ENCODE assay signal across 23 mouse cellular contexts in the genomic region with DNA sequence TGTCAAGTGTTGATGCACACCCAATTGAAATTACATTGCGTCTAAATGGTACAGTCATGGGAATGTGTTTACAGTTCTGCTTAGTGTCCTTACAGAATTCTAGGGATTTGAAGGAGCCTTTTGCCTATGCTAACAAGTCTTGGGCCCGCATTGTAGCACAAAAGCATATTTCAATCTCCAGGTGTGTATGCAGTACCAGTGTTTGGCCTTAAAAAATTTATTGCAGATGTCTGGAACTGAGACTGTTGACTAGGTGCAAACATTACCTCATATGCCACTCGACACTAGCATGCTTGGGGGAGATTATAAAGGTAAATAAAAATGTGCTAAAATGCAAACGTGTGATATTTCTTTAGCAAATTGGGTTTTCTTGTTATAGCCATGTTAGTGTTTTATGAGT.
"Had no signal": no experiment of that assay in that cellular context is flagged by ENCODE, and none has a peak within 500 bp of the region (broad histone marks: within the 10 kb centered on the region; RNA-seq: fewer than 3 reads in every experiment).

No protein-coding gene starts in this region.

- H3K4me1 ChIP-seq: heart, embryonic 10.5 days; heart, embryonic 12.5 days; hindbrain, embryonic 10.5 days; hindbrain, embryonic 12.5 days; intestine, embryonic 15.5 days had no signal

- H3K4me2 ChIP-seq: heart, embryonic 12.5 days; hindbrain, embryonic 12.5 days; hindbrain, embryonic 14.5 days; intestine, embryonic 15.5 days had no signal

- H3K27ac ChIP-seq: gastrocnemius, adult 2 months; heart, embryonic 10.5 days; hindbrain, embryonic 10.5 days; hindbrain, embryonic 12.5 days; hindbrain, embryonic 14.5 days; intestine, embryonic 15.5 days; layer of hippocampus, adult 2 months; left cerebral cortex, adult 2 months had no signal

- ATAC-seq: hindbrain, embryonic 16.5 days; inflammation-experienced regulatory T-cells, adult 6 months; intestine, embryonic 15.5 days; intestine, postnatal 0 days had no signal

- H3K36me3 ChIP-seq: heart, embryonic 10.5 days; heart, embryonic 12.5 days; hindbrain, embryonic 10.5 days; hindbrain, embryonic 12.5 days; intestine, embryonic 15.5 days had no signal

- H3K9me3 ChIP-seq: heart, embryonic 10.5 days; heart, embryonic 12.5 days; hindbrain, embryonic 10.5 days; hindbrain, embryonic 12.5 days; intestine, embryonic 15.5 days had no signal

- H3K9ac ChIP-seq: heart, embryonic 12.5 days; hindbrain, embryonic 12.5 days; hindbrain, embryonic 14.5 days; intestine, embryonic 15.5 days had no signal

- H3K27me3 ChIP-seq: heart, embryonic 12.5 days; hindbrain, embryonic 12.5 days; intestine, embryonic 15.5 days had no signal

- H3K4me3 ChIP-seq: gastrocnemius, adult 2 months; heart, embryonic 10.5 days; heart, embryonic 12.5 days; hindbrain, embryonic 10.5 days; hindbrain, embryonic 12.5 days; intestine, embryonic 15.5 days; layer of hippocampus, adult 2 months; left cerebral cortex, adult 2 months had no signal

- DNase-seq: gastrocnemius, adult 2 months; gastrocnemius, postnatal 10 days; gastrocnemius, postnatal 25 days; heart, adult 18-20 months; heart, postnatal 10 days; heart, postnatal 4 days; kidney, adult 18-20 months; kidney, adult 8-10 months; kidney, postnatal 10 days; kidney, postnatal 25 days; kidney, postnatal 4 days; liver had no signal
